Mouse (Mus musculus) bone marrow, adult 2 months (tissue): ENCODE measurements around the gene Acaa1b.

ENCODE experiments used
- CTCF ChIP-seq: fragments of 200-500 bp; IDR thresholded peaks from 2 replicates; pipeline ENCODE4 v1.5.1; 2011; ENCODE audit warnings: low read length, control low read depth; ENCODE audit not compliant: control insufficient read depth, insufficient read depth
- POLR2A ChIP-seq: fragments of 200-500 bp; IDR thresholded peaks from 2 replicates; pipeline ENCODE4 v1.6.1; 2011; ENCODE audit warnings: low read depth, mild to moderate bottlenecking, control low read depth, low read length, borderline replicate concordance; ENCODE audit not compliant: control insufficient read depth

DNA sequence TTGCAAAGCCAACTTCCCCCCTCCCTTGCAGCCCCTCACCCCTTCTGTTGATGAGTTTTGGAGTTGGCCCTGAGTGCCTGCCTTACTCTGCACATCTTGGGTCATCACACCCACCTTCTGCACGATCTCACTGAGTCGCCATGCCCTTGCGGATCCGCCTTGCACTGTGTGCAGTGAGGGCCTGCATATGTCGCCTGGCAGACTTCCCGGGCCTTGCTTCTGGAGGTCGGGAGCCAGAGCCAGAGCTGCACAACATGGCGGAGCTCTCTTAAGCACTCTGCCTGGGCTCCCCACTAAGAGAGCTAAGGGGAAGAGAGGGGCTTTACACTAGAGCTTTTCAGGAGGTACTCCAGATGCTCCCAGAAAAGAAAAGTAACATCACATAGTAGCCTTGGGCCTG is 12.2 kb downstream of the Acaa1b start:
- TF ChIP-seq POLR2A (no peak), CTCF (no peak)
